Mouse (Mus musculus): Measurements from ENCODE around the gene Slc18b1. TPM values are rescaled to one million over a fixed set of nuclear protein-coding genes. Genes with fewer than 3 reads are reported as not detected.

Gene Slc18b1
- polyA plus RNA-seq, 1 experiment from 2014 or later = 22.5 TPM

GRCm38 (mm10) chr10:23797606-23798005 is 820 bp downstream of the Slc18b1 start:
- H3K4me3 ChIP-seq (ENCODE audit: low read depth, low read length) = no peak overlapping the region; the same call in 1 of the 2 replicates
- DNase-seq (ENCODE audit: low spot score) (no peak), ATAC-seq (replicated peaks; ENCODE audit: insufficient number of reproducible peaks, low FRiP score, low TSS enrichment, low read depth) (no peak)
- WGBS = 12% methylated on average over 3 of the region's 3 CpGs
- no peak overlapping the region for H3K9ac ChIP-seq (replicated peaks; ENCODE audit: low read length)
- no peaks in the 10 kb centered on the region for H3K4me1 ChIP-seq (ENCODE audit: control insufficient read depth, insufficient read depth, low read length)
- H3K36me3 ChIP-seq (replicated peaks; ENCODE audit: control insufficient read depth, insufficient read depth, low read depth, low read length) = no peaks in the 10 kb centered on the region
- H3K9me3 ChIP-seq (replicated peaks; ENCODE audit: control insufficient read depth, low read length) = no peaks in the 10 kb centered on the region
- H3K4me2 ChIP-seq (ENCODE audit: low read depth, low read length) = peak overlapping the region; percentile 81; the same call in 1 of the 2 replicates
- H3K27me3 ChIP-seq (ENCODE audit: control insufficient read depth, insufficient read depth, low read length) = no peaks in the 10 kb centered on the region
- no peak overlapping the region for H3K27ac ChIP-seq (replicated peaks; ENCODE audit: low read depth, low read length)

GRCm38 (mm10) chr10:23798142-23798541 is 1.4 kb downstream of the Slc18b1 start:
- 71% methylated on average over 1 of the region's 1 CpGs for WGBS
- Histone ChIP-seq H3K4me2 (ENCODE audit: low read depth, low read length) (no peak overlapping the region; the same call in 1 of the 2 replicates), H3K36me3 (replicated peaks; ENCODE audit: control insufficient read depth, insufficient read depth, low read depth, low read length) (no peaks in the 10 kb centered on the region), H3K4me1 (ENCODE audit: control insufficient read depth, insufficient read depth, low read length) (no peaks in the 10 kb centered on the region), H3K27ac (replicated peaks; ENCODE audit: low read depth, low read length) (no peak overlapping the region), H3K4me3 (ENCODE audit: low read depth, low read length) (no peak overlapping the region), H3K27me3 (ENCODE audit: control insufficient read depth, insufficient read depth, low read length) (no peaks in the 10 kb centered on the region), H3K9me3 (replicated peaks; ENCODE audit: control insufficient read depth, low read length) (no peaks in the 10 kb centered on the region), H3K9ac (replicated peaks; ENCODE audit: low read length) (no peak overlapping the region)
- DNase-seq (ENCODE audit: low spot score) = no peak
- ATAC-seq (replicated peaks; ENCODE audit: insufficient number of reproducible peaks, low FRiP score, low TSS enrichment, low read depth) = no peak

GRCm38 (mm10) chr10:23799933-23800332 is 3.1 kb downstream of the Slc18b1 start:
- H3K4me2 ChIP-seq (ENCODE audit: low read depth, low read length) = no peak overlapping the region
- H3K4me3 ChIP-seq (ENCODE audit: low read depth, low read length) = no peak overlapping the region
- H3K9me3 ChIP-seq (replicated peaks; ENCODE audit: control insufficient read depth, low read length) = no peaks in the 10 kb centered on the region
- H3K4me1 ChIP-seq (ENCODE audit: control insufficient read depth, insufficient read depth, low read length) = no peaks in the 10 kb centered on the region
- H3K27ac ChIP-seq (replicated peaks; ENCODE audit: low read depth, low read length) = no peak overlapping the region
- DNase-seq (ENCODE audit: low spot score) (no peak), ATAC-seq (replicated peaks; ENCODE audit: insufficient number of reproducible peaks, low FRiP score, low TSS enrichment, low read depth) (no peak)
- H3K27me3 ChIP-seq (ENCODE audit: control insufficient read depth, insufficient read depth, low read length) = no peaks in the 10 kb centered on the region
- H3K36me3 ChIP-seq (replicated peaks; ENCODE audit: control insufficient read depth, insufficient read depth, low read depth, low read length) = no peaks in the 10 kb centered on the region
- H3K9ac ChIP-seq (replicated peaks; ENCODE audit: low read length) = no peak overlapping the region
- 29% methylated on average over 3 of the region's 3 CpGs for WGBS

GRCm38 (mm10) chr10:23802911-23803310 is 6.1 kb downstream of the Slc18b1 start:
- H3K4me2 ChIP-seq (ENCODE audit: low read depth, low read length) = no peak overlapping the region
- H3K9me3 ChIP-seq (replicated peaks; ENCODE audit: control insufficient read depth, low read length) = no peaks in the 10 kb centered on the region
- no peaks in the 10 kb centered on the region for H3K27me3 ChIP-seq (ENCODE audit: control insufficient read depth, insufficient read depth, low read length)
- H3K27ac ChIP-seq (replicated peaks; ENCODE audit: low read depth, low read length) = no peak overlapping the region
- no peaks in the 10 kb centered on the region for H3K36me3 ChIP-seq (replicated peaks; ENCODE audit: control insufficient read depth, insufficient read depth, low read depth, low read length)
- H3K4me1 ChIP-seq (ENCODE audit: control insufficient read depth, insufficient read depth, low read length) = no peaks in the 10 kb centered on the region
- DNase-seq (ENCODE audit: low spot score) (no peak), ATAC-seq (replicated peaks; ENCODE audit: insufficient number of reproducible peaks, low FRiP score, low TSS enrichment, low read depth) (no peak)
- H3K9ac ChIP-seq (replicated peaks; ENCODE audit: low read length) = no peak overlapping the region
- 70% methylated on average over 3 of the region's 3 CpGs for WGBS
- H3K4me3 ChIP-seq (ENCODE audit: low read depth, low read length) = no peak overlapping the region

- Histone ChIP-seq H3K4me2 (ENCODE audit: low read depth, low read length) (no peak overlapping the region), H3K36me3 (replicated peaks; ENCODE audit: control insufficient read depth, insufficient read depth, low read depth, low read length) (no peaks in the 10 kb centered on the region), H3K4me3 (ENCODE audit: low read depth, low read length) (no peak overlapping the region), H3K9ac (replicated peaks; ENCODE audit: low read length) (no peak overlapping the region), H3K4me1 (ENCODE audit: control insufficient read depth, insufficient read depth, low read length) (no peaks in the 10 kb centered on the region), H3K9me3 (replicated peaks; ENCODE audit: control insufficient read depth, low read length) (no peaks in the 10 kb centered on the region), H3K27me3 (ENCODE audit: control insufficient read depth, insufficient read depth, low read length) (no peaks in the 10 kb centered on the region), H3K27ac (replicated peaks; ENCODE audit: low read depth, low read length) (no peak overlapping the region)
- WGBS = 73% methylated on average over 3 of the region's 3 CpGs
- no peak for DNase-seq (ENCODE audit: low spot score)
- no peak for ATAC-seq (replicated peaks; ENCODE audit: insufficient number of reproducible peaks, low FRiP score, low TSS enrichment, low read depth)
These were observed 7.9 kb downstream of the Slc18b1 start for GRCm38 (mm10) chr10:23804665-23805064.

GRCm38 (mm10) chr10:23806201-23806600 is 9.4 kb downstream of the Slc18b1 start:
- Histone ChIP-seq H3K9me3 (replicated peaks; ENCODE audit: control insufficient read depth, low read length) (no peaks in the 10 kb centered on the region), H3K36me3 (replicated peaks; ENCODE audit: control insufficient read depth, insufficient read depth, low read depth, low read length) (no peaks in the 10 kb centered on the region), H3K9ac (replicated peaks; ENCODE audit: low read length) (no peak overlapping the region), H3K27me3 (ENCODE audit: control insufficient read depth, insufficient read depth, low read length) (no peaks in the 10 kb centered on the region), H3K4me2 (ENCODE audit: low read depth, low read length) (no peak overlapping the region), H3K4me3 (ENCODE audit: low read depth, low read length) (no peak overlapping the region), H3K27ac (replicated peaks; ENCODE audit: low read depth, low read length) (no peak overlapping the region), H3K4me1 (ENCODE audit: control insufficient read depth, insufficient read depth, low read length) (no peaks in the 10 kb centered on the region)
- ATAC-seq (replicated peaks; ENCODE audit: insufficient number of reproducible peaks, low FRiP score, low TSS enrichment, low read depth) (no peak), DNase-seq (ENCODE audit: low spot score) (no peak)
- 37% methylated on average over 4 of the region's 4 CpGs for WGBS

GRCm38 (mm10) chr10:23811635-23812437 is 15.1 kb downstream of the Slc18b1 start:
- ATAC-seq (replicated peaks; ENCODE audit: insufficient number of reproducible peaks, low FRiP score, low TSS enrichment, low read depth) = no peak
- H3K27me3 ChIP-seq (ENCODE audit: control insufficient read depth, insufficient read depth, low read length) = no peaks in the 10 kb centered on the region

GRCm38 (mm10) chr10:23812438-23812759 is 15.6 kb downstream of the Slc18b1 start:
- no peak overlapping the region for H3K9ac ChIP-seq (replicated peaks; ENCODE audit: low read length)
- H3K27ac ChIP-seq (replicated peaks; ENCODE audit: low read depth, low read length) = no peak overlapping the region
- no peaks in the 10 kb centered on the region for H3K4me1 ChIP-seq (ENCODE audit: control insufficient read depth, insufficient read depth, low read length)
- DNase-seq (ENCODE audit: low spot score) = no peak
- no peaks in the 10 kb centered on the region for H3K27me3 ChIP-seq (ENCODE audit: control insufficient read depth, insufficient read depth, low read length)
- no peak for ATAC-seq (replicated peaks; ENCODE audit: insufficient number of reproducible peaks, low FRiP score, low TSS enrichment, low read depth)
- no peak overlapping the region for H3K4me3 ChIP-seq (ENCODE audit: low read depth, low read length)
- no peaks in the 10 kb centered on the region for H3K36me3 ChIP-seq (replicated peaks; ENCODE audit: control insufficient read depth, insufficient read depth, low read depth, low read length)
- no peak overlapping the region for H3K4me2 ChIP-seq (ENCODE audit: low read depth, low read length)
- H3K9me3 ChIP-seq (replicated peaks; ENCODE audit: control insufficient read depth, low read length) = no peaks in the 10 kb centered on the region

More at GRCm38 (mm10) chr10:23811635-23812437, 15.1 kb downstream of the Slc18b1 start:
- DNase-seq (ENCODE audit: low spot score) = peak; percentile 75
- no peaks in the 10 kb centered on the region for H3K4me1 ChIP-seq (ENCODE audit: control insufficient read depth, insufficient read depth, low read length)
- H3K9me3 ChIP-seq (replicated peaks; ENCODE audit: control insufficient read depth, low read length) = no peaks in the 10 kb centered on the region
- no peak overlapping the region for H3K27ac ChIP-seq (replicated peaks; ENCODE audit: low read depth, low read length)
- H3K4me2 ChIP-seq (ENCODE audit: low read depth, low read length) = no peak overlapping the region
- H3K36me3 ChIP-seq (replicated peaks; ENCODE audit: control insufficient read depth, insufficient read depth, low read depth, low read length) = no peaks in the 10 kb centered on the region
- no peak overlapping the region for H3K9ac ChIP-seq (replicated peaks; ENCODE audit: low read length)
- 76% methylated on average over 9 of the region's 12 CpGs for WGBS
- H3K4me3 ChIP-seq (ENCODE audit: low read depth, low read length) = no peak overlapping the region
